Mouse (Mus musculus): ENCODE data around the gene A730046J19Rik. TPM values are rescaled to one million over a fixed set of nuclear protein-coding genes. Genes with fewer than 3 reads are reported as not detected.

The A730046J19Rik gene
- polyA plus RNA-seq (2012; rRNA removed): 0.39 and 0.46 TPM in 2 replicates

GRCm38 (mm10) chrX:144153523-144153922, at the start of gene A730046J19Rik:
A730046J19Rik (plus strand) TSS chrX:144153695.

Other genes with a start within 250 kb of the A730046J19Rik start
- gene Dcx, start 220.4 kb upstream of the A730046J19Rik start, polyA plus RNA-seq (2012; rRNA removed): 202 and 233 TPM in 2 replicates
- gene Alg13, start 164.1 kb downstream of the A730046J19Rik start, polyA plus RNA-seq (2012; rRNA removed): 20.4 and 23.1 TPM in 2 replicates